Mouse (Mus musculus) heart, embryonic 11.5 days (tissue): ENCODE data around the gene Abcf2. TPM values are rescaled to one million over a fixed set of nuclear protein-coding genes. Genes with fewer than 3 reads are reported as not detected.

Source experiments
- ATAC-seq: fragments of 200-750 bp; cut with Nextera tagmentation; replicated peaks from 2 replicates; pipeline ENCODE4 v1.8.0; 2017; ENCODE audit warnings: moderate library complexity; ENCODE audit not compliant: insufficient number of reproducible peaks, low FRiP score, low TSS enrichment
- H3K27ac ChIP-seq: fragments of 300-500 bp; sonication (generic); 2 replicates; pipeline ENCODE4 v1.5.1; 2014; ENCODE audit warnings: mild to moderate bottlenecking, low read depth, low read length
- H3K27me3 ChIP-seq: fragments of 300-500 bp; sonication (generic); 2 replicates; pipeline ENCODE4 v1.6.1; 2014; ENCODE audit warnings: mild to moderate bottlenecking, low read length, mixed read lengths; ENCODE audit not compliant: control insufficient read depth, insufficient read depth
- H3K36me3 ChIP-seq: fragments of 300-500 bp; sonication (generic); 2 replicates; pipeline ENCODE4 v1.6.1; 2014; ENCODE audit warnings: mild to moderate bottlenecking, low read length, moderate library complexity, mixed read lengths; ENCODE audit not compliant: control insufficient read depth, insufficient read depth
- H3K4me1 ChIP-seq: fragments of 300-500 bp; sonication (generic); 2 replicates; pipeline ENCODE4 v1.6.1; 2014; ENCODE audit warnings: low read length; ENCODE audit not compliant: control insufficient read depth, insufficient read depth
- H3K4me2 ChIP-seq: fragments of 300-500 bp; sonication (generic); 2 replicates; pipeline ENCODE4 v1.6.1; 2014; ENCODE audit warnings: mild to moderate bottlenecking, moderate library complexity
- H3K4me3 ChIP-seq: fragments of 300-500 bp; sonication (generic); 2 replicates; pipeline ENCODE4 v1.5.1; 2014; ENCODE audit warnings: low read depth, low read length
- H3K9ac ChIP-seq: fragments of 300-500 bp; sonication (generic); 2 replicates; pipeline ENCODE4 v1.6.1; 2014; ENCODE audit warnings: mild to moderate bottlenecking, low read depth, low read length, moderate library complexity
- H3K9me3 ChIP-seq: fragments of 300-500 bp; sonication (generic); replicated peaks from 2 replicates; pipeline ENCODE4 v1.6.1; 2016; ENCODE audit warnings: low read length; ENCODE audit not compliant: control insufficient read depth
- WGBS: fragments of 180-500 bp; shearing (Covaris S2); extraction: QIAGEN DNeasy Blood & Tissue Kit; methylation state at CpG from one replicate; pipeline ENCODE4 v1.1.7; 2014; ENCODE audit not compliant: insufficient replicate concordance; 5-methylcytosine and 5-hydroxymethylcytosine counted together
- polyA plus RNA-seq: library from polyadenylated mRNA; unstranded; fragments of >200 nt; fragmentation: Nextera tagmentation; extraction: Ambion mirVana; gene quantifications from 2 replicates; pipeline ENCODE4 v1.2.1, GENCODE M21; 2014

The Abcf2 gene
- polyA plus RNA-seq, 1 experiment from 2014 or later: 78.6 TPM

GRCm38 (mm10) chr5:24550598-24551316 is 26.5 kb downstream of the Abcf2 start:
- H3K27ac ChIP-seq: no peak overlapping the region

GRCm38 (mm10) chr5:24542643-24543042 is 34.6 kb downstream of the Abcf2 start:
- no peak overlapping the region for H3K27ac ChIP-seq
- no peak overlapping the region for H3K4me3 ChIP-seq
- H3K27me3 ChIP-seq: peaks cover under 1% of the 10 kb centered on the region
- H3K4me2 ChIP-seq: no peak overlapping the region
- no peaks in the 10 kb centered on the region for H3K9me3 ChIP-seq
- H3K4me1 ChIP-seq: peaks cover 16% of the 10 kb centered on the region
- H3K9ac ChIP-seq: no peak overlapping the region
- ATAC-seq: no peak
- WGBS: 77% methylated on average over 7 of the region's 7 CpGs
- H3K36me3 ChIP-seq: no peaks in the 10 kb centered on the region

More at GRCm38 (mm10) chr5:24550598-24551316, 26.5 kb downstream of the Abcf2 start:
- H3K36me3 ChIP-seq: no peaks in the 10 kb centered on the region
- no peak overlapping the region for H3K9ac ChIP-seq
- H3K4me2 ChIP-seq: peak overlapping the region; percentile 42
- H3K4me3 ChIP-seq: no peak overlapping the region
- no peaks in the 10 kb centered on the region for H3K4me1 ChIP-seq
- H3K9me3 ChIP-seq: no peaks in the 10 kb centered on the region
- peaks cover 25% of the 10 kb centered on the region for H3K27me3 ChIP-seq
- WGBS: 34% methylated on average over 26 of the region's 26 CpGs
- ATAC-seq: no peak; the same call in 1 of the 2 replicates

GRCm38 (mm10) chr5:24541144-24541569 is 36.1 kb downstream of the Abcf2 start:
- Histone ChIP-seq H3K4me3 (peak overlapping the region; percentile 21), H3K9me3 (no peaks in the 10 kb centered on the region), H3K27ac (no peak overlapping the region), H3K4me1 (peaks cover 16% of the 10 kb centered on the region), H3K36me3 (no peaks in the 10 kb centered on the region), H3K4me2 (peak overlapping the region; percentile 68), H3K9ac (peak overlapping the region; percentile 4; the same call in 1 of the 2 replicates), H3K27me3 (peaks cover 3% of the 10 kb centered on the region)
- no peak for ATAC-seq
- 6% methylated on average over 6 of the region's 6 CpGs for WGBS

GRCm38 (mm10) chr5:24540387-24541143 is 36.7 kb downstream of the Abcf2 start, which contains the start of gene Asb10:
Gene Asb10 (minus strand): TSS chr5:24540978.
- H3K9me3 ChIP-seq: no peaks in the 10 kb centered on the region
- peak within 1 kb of the TSS; percentile 21 for H3K4me3 ChIP-seq
- H3K27ac ChIP-seq: peak within 1 kb of the TSS; percentile 66
- H3K4me1 ChIP-seq: peaks cover 16% of the 10 kb centered on the region
- ATAC-seq: peak; percentile 19; the same call in 1 of the 2 replicates
- H3K36me3 ChIP-seq: no peaks in the 10 kb centered on the region
- peak within 1 kb of the TSS; percentile 68 for H3K4me2 ChIP-seq
- 10% methylated on average over 14 of the region's 14 CpGs for WGBS
- peaks cover 3% of the 10 kb centered on the region for H3K27me3 ChIP-seq
- H3K9ac ChIP-seq: peak within 1 kb of the TSS; percentile 56

- Histone ChIP-seq H3K9ac (no peak overlapping the region), H3K27me3 (peaks cover 3% of the 10 kb centered on the region), H3K36me3 (no peaks in the 10 kb centered on the region), H3K9me3 (no peaks in the 10 kb centered on the region), H3K27ac (no peak overlapping the region), H3K4me1 (peaks cover 16% of the 10 kb centered on the region), H3K4me2 (peak overlapping the region; percentile 68), H3K4me3 (no peak overlapping the region)
- 75% methylated on average over 22 of the region's 22 CpGs for WGBS
- ATAC-seq: no peak
Measured at GRCm38 (mm10) chr5:24539571-24540296, 37.5 kb downstream of the Abcf2 start.

GRCm38 (mm10) chr5:24537618-24538017 is 39.6 kb downstream of the Abcf2 start:
- Histone ChIP-seq H3K27ac (no peak overlapping the region), H3K9ac (0 out of 2 replicates have a peak overlapping the region, but pooled peaks have one; percentile 16), H3K4me3 (no peak overlapping the region), H3K4me2 (no peak overlapping the region), H3K9me3 (no peaks in the 10 kb centered on the region), H3K4me1 (peaks cover 16% of the 10 kb centered on the region), H3K36me3 (no peaks in the 10 kb centered on the region), H3K27me3 (peaks cover 18% of the 10 kb centered on the region)
- WGBS: 69% methylated on average over 16 of the region's 16 CpGs
- no peak for ATAC-seq

GRCm38 (mm10) chr5:24536511-24536910 is 40.8 kb downstream of the Abcf2 start:
- H3K27me3 ChIP-seq: peaks cover 26% of the 10 kb centered on the region
- H3K4me2 ChIP-seq: no peak overlapping the region
- no peak for ATAC-seq
- peaks cover 15% of the 10 kb centered on the region for H3K4me1 ChIP-seq
- H3K9ac ChIP-seq: no peak overlapping the region
- H3K36me3 ChIP-seq: no peaks in the 10 kb centered on the region
- no peaks in the 10 kb centered on the region for H3K9me3 ChIP-seq
- no peak overlapping the region for H3K27ac ChIP-seq
- 80% methylated on average over 5 of the region's 5 CpGs for WGBS
- H3K4me3 ChIP-seq: no peak overlapping the region

- no peak for ATAC-seq
- H3K27ac ChIP-seq: no peak overlapping the region
- no peak overlapping the region for H3K4me2 ChIP-seq
- H3K27me3 ChIP-seq: peaks cover 33% of the 10 kb centered on the region
- no peak overlapping the region for H3K4me3 ChIP-seq
- 84% methylated on average over 3 of the region's 3 CpGs for WGBS
- H3K9me3 ChIP-seq: no peaks in the 10 kb centered on the region
- H3K9ac ChIP-seq: no peak overlapping the region
- H3K36me3 ChIP-seq: no peaks in the 10 kb centered on the region
- peaks cover 8% of the 10 kb centered on the region for H3K4me1 ChIP-seq
Measured at GRCm38 (mm10) chr5:24535731-24536130, 41.5 kb downstream of the Abcf2 start.
